Mouse (Mus musculus): Measurements from ENCODE around the gene Mtss1l.

DNA sequence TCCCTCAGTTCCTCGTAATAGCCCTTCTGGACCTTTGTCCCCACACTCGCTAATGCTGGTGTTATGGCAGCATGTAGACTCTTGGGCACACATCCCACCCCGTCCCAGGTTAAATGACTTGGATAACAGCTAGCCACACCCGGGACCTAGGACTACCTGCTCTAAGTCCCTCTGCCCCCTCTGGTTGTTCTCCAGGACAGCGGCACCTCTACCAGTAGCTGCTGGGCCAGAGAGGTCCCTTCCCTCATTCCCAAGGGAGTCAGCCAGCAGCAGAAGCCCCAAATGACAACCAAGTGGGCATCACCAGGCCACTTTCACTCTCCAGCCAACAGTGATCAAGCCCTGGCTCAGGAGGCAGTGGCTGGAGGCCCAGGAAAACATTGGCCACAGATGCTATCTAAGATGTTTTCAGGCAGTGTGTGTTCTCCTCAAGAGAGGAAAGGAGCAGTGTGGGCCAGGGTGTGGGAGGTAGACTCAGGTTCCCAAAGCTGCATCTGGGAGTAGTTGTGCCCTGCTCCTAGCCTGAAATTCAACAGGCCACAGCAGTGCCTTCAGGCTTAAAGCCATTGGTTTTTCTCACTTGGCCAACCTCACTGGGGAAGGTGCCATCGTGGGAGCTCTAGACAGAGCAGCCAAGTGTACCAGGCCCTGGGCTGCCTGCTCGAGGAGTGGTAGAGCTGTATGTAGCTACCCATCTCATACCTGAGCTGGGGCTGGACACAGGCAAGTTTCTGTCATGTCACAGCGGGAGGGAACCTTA, 2.9 kb upstream of the Mtss1l start:
- TF ChIP-seq CTCF (IDR thresholded peaks at IDR 0.05) (no peak), EP300 (IDR thresholded peaks at IDR 0.05; ENCODE audit: insufficient read depth, low read depth, low read length) (no peak), POLR2A (IDR thresholded peaks at IDR 0.05; ENCODE audit: insufficient read depth, low read depth, low read length) (no peak)

Measured in heart, adult 2 months (tissue).